Mouse (Mus musculus) lung, postnatal 0 days (tissue): ENCODE data around the gene Wfdc6a. TPM values are rescaled to one million over a fixed set of nuclear protein-coding genes. Genes with fewer than 3 reads are reported as not detected.
A peak's percentile ranks its signal among the peaks of the same experiment; 100 is the strongest.

Experiments
- ATAC-seq: fragments of 200-750 bp; cut with Nextera tagmentation; 2 replicates; pipeline ENCODE4 v1.8.0; 2017; ENCODE audit warnings: moderate library complexity
- DNase-seq: peaks from one replicate; pipeline ENCODE4 v3.0.0-alpha.2; 2016; ENCODE audit warnings: low spot score
- H3K27ac ChIP-seq: fragments of 300-500 bp; sonication (generic); 2 replicates; pipeline ENCODE4 v1.5.1; 2014; ENCODE audit warnings: antibody characterized with exemption, mild to moderate bottlenecking, low read length, mixed read lengths
- H3K27me3 ChIP-seq: fragments of 300-500 bp; sonication (generic); replicated peaks from 2 replicates; pipeline ENCODE4 v1.6.1; 2014; ENCODE audit warnings: low read length, mixed read lengths; ENCODE audit not compliant: insufficient read depth
- H3K36me3 ChIP-seq: fragments of 300-500 bp; sonication (generic); 2 replicates; pipeline ENCODE4 v1.6.1; 2014; ENCODE audit warnings: low read length, mixed read lengths; ENCODE audit not compliant: insufficient read depth
- H3K4me1 ChIP-seq: fragments of 300-500 bp; sonication (generic); 2 replicates; pipeline ENCODE4 v1.6.1; 2014; ENCODE audit warnings: antibody characterized with exemption, low read depth, low read length, mixed read lengths; ENCODE audit not compliant: insufficient read depth
- H3K4me2 ChIP-seq: fragments of 300-500 bp; sonication (generic); replicated peaks from 2 replicates; pipeline ENCODE4 v1.6.1; 2014; ENCODE audit warnings: low read depth, mild to moderate bottlenecking, low read length, moderate library complexity, mixed read lengths
- H3K4me3 ChIP-seq: fragments of 300-500 bp; sonication (generic); 2 replicates; pipeline ENCODE4 v1.5.1; 2014; ENCODE audit warnings: low read depth, low read length
- H3K9ac ChIP-seq: fragments of 300-500 bp; sonication (generic); replicated peaks from 2 replicates; pipeline ENCODE4 v1.6.1; 2014; ENCODE audit warnings: low read depth, mild to moderate bottlenecking
- H3K9me3 ChIP-seq: fragments of 300-500 bp; sonication (generic); 2 replicates; pipeline ENCODE4 v1.6.1; 2016; ENCODE audit warnings: low read length, mixed read lengths
- CTCF ChIP-seq: IDR thresholded peaks from 2 replicates; pipeline ENCODE4 v1.5.1; 2016; ENCODE audit warnings: antibody characterized with exemption, mild to moderate bottlenecking
- EP300 ChIP-seq: IDR thresholded peaks from 2 replicates; pipeline ENCODE4 v1.6.1; 2016; ENCODE audit warnings: antibody characterized with exemption, mild to moderate bottlenecking, control low read depth
- WGBS: fragments of 180-500 bp; shearing (Covaris S2); extraction: QIAGEN DNeasy Blood & Tissue Kit; methylation state at CpG from one replicate; pipeline ENCODE4 v1.1.7; 2014; 5-methylcytosine and 5-hydroxymethylcytosine counted together
- polyA plus RNA-seq: library from polyadenylated mRNA; unstranded; fragments of >200 nt; fragmentation: Nextera tagmentation; extraction: Ambion mirVana; gene quantifications from 2 replicates; pipeline ENCODE4 v1.2.1, GENCODE M21; 2015

The Wfdc6a gene
- polyA plus RNA-seq, 1 experiment from 2014 or later, result 1.0 TPM

DNA sequence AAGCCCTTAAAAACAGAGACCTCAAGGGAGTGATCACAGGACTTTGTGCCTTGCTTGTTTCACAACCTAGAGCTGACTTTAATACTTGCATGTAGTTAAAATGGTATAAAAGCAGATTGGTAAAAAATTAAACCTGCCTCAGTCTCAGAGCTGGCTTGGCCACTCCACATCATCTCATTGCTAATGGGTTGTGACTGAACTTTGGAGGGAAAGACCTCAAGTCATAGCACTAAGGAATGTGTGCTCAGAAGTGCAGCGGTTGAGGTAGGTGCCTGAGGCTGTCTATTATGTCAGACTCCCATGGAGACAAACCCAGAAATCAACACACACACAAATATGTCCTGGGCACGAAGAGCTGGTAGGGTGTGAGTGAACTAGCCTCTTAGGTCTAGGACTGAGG is 41.5 kb downstream of the Wfdc6a start:
- no peak overlapping the region for H3K27ac ChIP-seq
- no peak for DNase-seq
- no peaks in the 10 kb centered on the region for H3K36me3 ChIP-seq
- no peak for TF ChIP-seq CTCF
- no peak for TF ChIP-seq EP300
- H3K4me3 ChIP-seq, result no peak overlapping the region
- no peak overlapping the region for H3K4me2 ChIP-seq
- no peaks in the 10 kb centered on the region for H3K27me3 ChIP-seq
- H3K9me3 ChIP-seq, result no peaks in the 10 kb centered on the region
- no peak overlapping the region for H3K9ac ChIP-seq
- WGBS, result 58% methylated on average over 2 of the region's 2 CpGs
- H3K4me1 ChIP-seq, result no peaks in the 10 kb centered on the region
- ATAC-seq, result 0 out of 2 replicates have a peak, but pooled peaks have one; percentile 17

DNA sequence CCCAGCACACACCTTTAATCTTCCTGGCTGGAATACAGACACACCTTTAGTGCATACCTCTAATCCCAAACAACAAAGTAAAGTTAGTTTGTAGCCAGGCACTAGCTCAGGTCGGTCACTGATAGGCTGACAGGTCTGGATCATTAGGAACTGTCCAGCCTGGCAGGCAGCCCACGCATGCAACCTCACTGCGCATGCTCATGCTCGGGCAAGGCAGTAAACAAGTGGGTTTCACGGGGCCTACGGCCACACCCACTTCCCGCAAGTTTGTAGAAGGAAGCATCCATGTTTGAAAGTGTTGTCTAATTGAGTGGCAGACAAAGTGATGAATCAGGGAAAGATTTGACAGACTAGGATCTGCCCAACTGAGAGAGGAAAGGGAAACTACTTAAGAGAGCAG is 42.6 kb downstream of the Wfdc6a start:
- no peak overlapping the region for H3K9ac ChIP-seq
- DNase-seq, result no peak
- H3K27ac ChIP-seq, result no peak overlapping the region
- no peaks in the 10 kb centered on the region for H3K4me1 ChIP-seq
- WGBS, result 71% methylated on average over 7 of the region's 7 CpGs
- no peak for ATAC-seq
- no peak overlapping the region for H3K4me3 ChIP-seq
- H3K9me3 ChIP-seq, result no peaks in the 10 kb centered on the region
- no peak overlapping the region for H3K4me2 ChIP-seq
- TF ChIP-seq EP300 (no peak), CTCF (no peak)
- H3K27me3 ChIP-seq, result no peaks in the 10 kb centered on the region
- no peaks in the 10 kb centered on the region for H3K36me3 ChIP-seq

DNA sequence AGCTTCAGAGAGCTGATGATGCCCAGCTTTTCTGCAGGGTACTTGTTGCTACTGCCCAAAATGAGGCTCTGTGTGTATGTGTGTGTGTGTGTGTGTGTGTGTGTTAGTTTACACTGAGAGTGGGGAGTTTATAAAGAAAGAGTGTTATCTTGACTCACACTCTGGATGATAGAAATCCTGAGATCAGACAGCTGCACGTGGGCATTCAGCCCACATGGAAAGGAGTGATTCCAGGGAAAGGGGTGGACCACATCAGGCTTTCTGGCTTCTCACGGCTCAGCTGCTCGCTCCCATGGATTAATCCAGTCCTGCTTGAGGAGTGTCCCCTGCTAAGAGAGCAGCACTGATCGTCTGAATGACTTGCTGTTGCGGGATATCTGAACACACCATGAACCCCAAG is 43.1 kb downstream of the Wfdc6a start:
- H3K4me3 ChIP-seq, result no peak overlapping the region
- H3K9ac ChIP-seq, result no peak overlapping the region
- TF ChIP-seq CTCF (no peak), EP300 (no peak)
- H3K9me3 ChIP-seq, result no peaks in the 10 kb centered on the region
- ATAC-seq (no peak), DNase-seq (no peak)
- H3K27ac ChIP-seq, result no peak overlapping the region
- no peaks in the 10 kb centered on the region for H3K36me3 ChIP-seq
- WGBS, result 57% methylated on average over 5 of the region's 5 CpGs
- H3K4me2 ChIP-seq, result no peak overlapping the region
- H3K4me1 ChIP-seq, result no peaks in the 10 kb centered on the region
- H3K27me3 ChIP-seq, result no peaks in the 10 kb centered on the region

DNA sequence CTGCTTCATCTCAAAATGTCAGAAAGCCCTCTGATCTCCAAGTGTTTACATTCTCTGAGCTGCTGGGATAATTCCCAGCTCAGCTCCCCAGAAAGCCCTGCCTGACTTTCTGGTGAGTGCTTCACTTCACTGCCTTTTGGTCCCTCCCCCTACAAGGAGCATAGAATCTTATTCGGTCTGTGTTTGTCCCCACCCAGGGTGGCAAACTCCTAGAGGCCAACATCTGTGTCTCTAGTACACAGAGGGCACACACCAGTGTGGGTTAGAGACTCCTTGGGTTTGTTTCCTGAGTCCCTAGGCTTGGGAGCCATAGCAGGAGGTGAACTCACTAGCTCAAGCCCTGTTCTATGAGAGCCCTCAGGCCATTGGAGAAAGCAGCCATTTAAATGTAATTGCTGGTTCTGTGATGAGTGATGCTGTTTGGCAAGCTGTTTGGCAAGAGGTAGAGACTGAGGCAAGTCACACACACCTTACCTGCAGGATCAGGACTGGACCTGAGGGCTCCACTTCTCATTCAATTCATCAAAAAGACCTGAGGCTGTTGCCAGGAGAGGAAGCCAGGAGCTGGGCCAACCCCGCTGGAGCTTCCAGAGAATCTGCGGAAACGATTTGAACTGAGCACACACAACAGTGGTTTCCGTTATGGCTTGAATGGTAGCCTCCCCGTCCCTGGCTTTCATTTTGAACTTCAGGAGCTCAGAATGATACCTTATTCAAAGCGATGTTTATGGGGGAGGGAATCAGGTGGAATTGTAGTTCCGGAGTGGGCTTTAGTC is 44.4 kb downstream of the Wfdc6a start:
- TF ChIP-seq CTCF (no peak), EP300 (no peak)
- Histone ChIP-seq H3K4me1 (no peaks in the 10 kb centered on the region), H3K36me3 (no peaks in the 10 kb centered on the region), H3K4me3 (no peak overlapping the region), H3K27ac (no peak overlapping the region), H3K27me3 (no peaks in the 10 kb centered on the region), H3K9me3 (no peaks in the 10 kb centered on the region), H3K4me2 (no peak overlapping the region), H3K9ac (no peak overlapping the region)
- 20% methylated on average over 8 of the region's 8 CpGs for WGBS
- peak; percentile 31 for DNase-seq
- ATAC-seq, result peak; percentile 46

DNA sequence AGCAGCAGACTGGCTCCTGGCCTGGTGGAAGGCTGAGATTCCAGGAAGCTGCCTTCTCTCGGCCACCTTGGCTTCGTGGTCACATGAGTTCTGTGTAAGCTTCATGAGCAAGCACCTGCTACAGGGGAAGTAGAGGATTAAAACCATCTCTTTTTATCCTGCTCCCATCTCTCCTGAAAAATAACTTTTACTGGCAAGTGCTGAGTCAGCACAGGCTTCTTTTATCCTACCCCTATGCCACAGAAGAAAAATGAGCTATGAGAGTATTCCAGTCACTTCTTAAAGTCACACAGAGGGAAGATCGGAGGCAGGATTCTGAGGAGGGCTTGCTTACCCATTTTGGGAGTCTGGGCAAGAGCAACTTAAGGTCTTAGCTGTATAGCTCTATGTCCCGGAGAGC is 48.2 kb downstream of the Wfdc6a start:
- 61% methylated on average over 4 of the region's 4 CpGs for WGBS
- H3K36me3 ChIP-seq, result no peaks in the 10 kb centered on the region
- no peak overlapping the region for H3K27ac ChIP-seq
- no peaks in the 10 kb centered on the region for H3K4me1 ChIP-seq
- H3K4me3 ChIP-seq, result no peak overlapping the region
- no peak for ATAC-seq
- TF ChIP-seq CTCF (no peak), EP300 (no peak)
- no peaks in the 10 kb centered on the region for H3K9me3 ChIP-seq
- DNase-seq, result no peak
- no peaks in the 10 kb centered on the region for H3K27me3 ChIP-seq
- no peak overlapping the region for H3K4me2 ChIP-seq
- H3K9ac ChIP-seq, result no peak overlapping the region

DNA sequence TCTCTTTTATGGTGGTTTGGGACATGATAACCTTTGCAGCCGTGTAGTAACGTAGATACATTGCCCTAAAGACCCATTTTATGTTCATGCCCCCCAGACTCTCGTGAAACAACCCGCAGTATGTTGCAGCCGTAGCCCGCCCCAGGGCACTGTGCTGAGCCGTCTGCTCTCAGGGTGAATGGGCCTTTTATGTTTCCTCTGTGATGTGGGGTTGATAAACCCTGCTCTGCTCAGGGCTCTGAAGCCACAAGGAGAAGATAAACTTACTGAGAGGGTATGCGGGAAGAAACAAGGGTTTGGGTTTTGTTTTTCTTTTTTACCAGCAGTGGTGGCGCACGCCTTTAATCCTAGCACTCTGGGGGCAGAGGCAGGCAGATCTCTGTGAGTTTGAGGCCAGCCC is 50.9 kb downstream of the Wfdc6a start:
- H3K9me3 ChIP-seq, result no peaks in the 10 kb centered on the region

More for the DNA sequence above, 50.9 kb downstream of the Wfdc6a start:
- no peaks in the 10 kb centered on the region for H3K27me3 ChIP-seq
- no peak overlapping the region for H3K9ac ChIP-seq
- TF ChIP-seq CTCF (no peak), EP300 (no peak)
- no peak overlapping the region for H3K4me2 ChIP-seq
- no peak overlapping the region for H3K27ac ChIP-seq
- DNase-seq (no peak), ATAC-seq (no peak)
- H3K4me1 ChIP-seq, result no peaks in the 10 kb centered on the region
- WGBS, result 80% methylated on average over 10 of the region's 10 CpGs
- H3K4me3 ChIP-seq, result no peak overlapping the region
- no peaks in the 10 kb centered on the region for H3K36me3 ChIP-seq
